Mouse (Mus musculus): ENCODE measurements at regions not wholly inside any gene's neighbourhood (a gene's known extent, or its start where the extent isn't known, plus 50 kb on each side); places are given as distances from the start of the nearest gene placed in this dataset.

DNA sequence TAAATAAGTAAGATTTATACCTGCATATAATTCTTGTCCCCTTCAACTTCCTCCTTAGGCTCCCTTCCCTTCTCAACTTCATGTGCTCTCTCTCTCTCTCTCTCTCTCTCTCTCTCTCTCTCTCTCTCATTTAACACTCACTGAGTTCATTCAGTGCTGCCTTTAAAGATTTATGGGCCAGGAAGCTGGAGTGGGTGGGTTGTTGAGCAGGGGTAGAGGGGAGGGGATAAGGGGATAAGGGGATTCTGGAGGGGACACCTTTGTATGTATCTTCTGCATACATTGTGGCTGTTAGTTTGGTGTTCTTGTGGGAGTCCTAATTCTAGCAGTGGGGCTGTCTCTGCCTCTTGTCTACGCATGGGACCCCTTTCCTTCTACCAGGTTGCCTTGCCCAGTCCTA lies 138.3 kb downstream of the Otol1 start:
- TF ChIP-seq CTCF (IDR thresholded peaks at IDR 0.05; ENCODE audit: control insufficient read depth, insufficient read depth, insufficient read length) (no peak), USF1 (IDR thresholded peaks at IDR 0.05; ENCODE audit: low read depth) (no peak), MYOG (IDR thresholded peaks at IDR 0.05; ENCODE audit: control insufficient read depth, extremely low read depth, insufficient read length) (no peak), CEBPB (IDR thresholded peaks at IDR 0.05; ENCODE audit: low read depth) (no peak), MYOD1 (IDR thresholded peaks at IDR 0.05; ENCODE audit: control insufficient read depth, insufficient read length, low read depth) (no peak)
